In the genomic region with DNA sequence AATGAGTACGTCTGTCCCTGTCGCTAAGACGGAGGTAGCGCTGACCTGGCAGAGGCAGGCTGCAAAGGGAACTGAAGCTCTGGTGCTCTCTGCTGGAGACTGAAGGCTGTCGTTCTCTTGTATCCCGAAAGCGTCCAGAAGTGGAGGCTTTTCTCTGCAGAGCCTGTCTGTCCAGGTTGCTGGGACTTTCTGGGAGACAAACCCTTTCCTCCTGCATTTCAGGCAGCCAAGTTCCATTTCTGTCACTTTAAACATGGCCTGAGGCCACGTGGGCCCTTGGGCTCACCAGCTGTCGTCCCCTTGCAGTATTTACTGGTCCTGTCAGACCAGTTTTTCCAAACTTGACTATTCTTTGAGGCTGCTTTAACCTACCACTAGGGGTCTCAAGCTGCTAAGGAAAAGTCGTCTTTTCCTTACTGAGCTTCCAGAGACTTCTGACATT, we compare ENCODE assay signal across 8 mouse cellular contexts.
DNase-seq lines count a peak whose midpoint lies in the region; ATAC-seq and TF ChIP-seq lines count a peak whose summit lies in the region.

No protein-coding gene starts in this region.

- TF ChIP-seq CTCF in liver, postnatal 0 days (IDR thresholded peaks at IDR 0.05; ENCODE audit: low read depth): 0 out of 2 replicates have a peak, but pooled peaks have one; percentile 5

- H3K36me3 ChIP-seq in liver, postnatal 0 days (replicated peaks; ENCODE audit: insufficient read depth, low read length): no peaks in the 10 kb centered on the region
- H3K36me3 ChIP-seq in liver, embryonic 12.5 days: peaks cover 34% of the 10 kb centered on the region
- H3K36me3 ChIP-seq in embryonic facial prominence, embryonic 15.5 days: no peaks in the 10 kb centered on the region

- WGBS in liver, postnatal 0 days (ENCODE audit: insufficient replicate concordance): 56% methylated on average over 10 of the region's 10 CpGs
- 61% methylated on average over 10 of the region's 10 CpGs for WGBS in liver, embryonic 12.5 days (ENCODE audit: insufficient replicate concordance)
- WGBS in embryonic facial prominence, embryonic 15.5 days: 39% methylated on average over 10 of the region's 10 CpGs

- ATAC-seq in liver, postnatal 0 days: no peak
- ATAC-seq in liver, embryonic 12.5 days: no peak
- ATAC-seq in embryonic facial prominence, embryonic 15.5 days (ENCODE audit: insufficient number of reproducible peaks, low FRiP score, low TSS enrichment, low read depth): no peak

- no peak overlapping the region for H3K4me3 ChIP-seq in liver, postnatal 0 days (ENCODE audit: low read depth, low read length)
- no peak overlapping the region for H3K4me3 ChIP-seq in liver, embryonic 12.5 days
- no peak overlapping the region for H3K4me3 ChIP-seq in embryonic facial prominence, embryonic 15.5 days (replicated peaks)

- no peaks in the 10 kb centered on the region for H3K27me3 ChIP-seq in liver, postnatal 0 days (ENCODE audit: insufficient read depth, low read length)
- H3K27me3 ChIP-seq in liver, embryonic 12.5 days (replicated peaks): no peaks in the 10 kb centered on the region
- H3K27me3 ChIP-seq in embryonic facial prominence, embryonic 15.5 days: no peaks in the 10 kb centered on the region

- no peaks in the 10 kb centered on the region for H3K9me3 ChIP-seq in liver, postnatal 0 days (ENCODE audit: low read length)
- no peaks in the 10 kb centered on the region for H3K9me3 ChIP-seq in liver, embryonic 12.5 days (replicated peaks)
- no peaks in the 10 kb centered on the region for H3K9me3 ChIP-seq in embryonic facial prominence, embryonic 15.5 days (replicated peaks)

- H3K4me1 ChIP-seq in liver, postnatal 0 days (ENCODE audit: insufficient read depth): no peaks in the 10 kb centered on the region
- H3K4me1 ChIP-seq in liver, embryonic 12.5 days: peaks cover 3% of the 10 kb centered on the region; the same call in 1 of the 2 replicates
- H3K4me1 ChIP-seq in embryonic facial prominence, embryonic 15.5 days: peaks cover 6% of the 10 kb centered on the region

- peak; percentile 25 for DNase-seq in adrenal gland, postnatal 10 days
- no peak for DNase-seq in adrenal gland, adult 18-20 months (ENCODE audit: low spot score in 2 of 2)
- no peak for DNase-seq in liver, postnatal 0 days
- DNase-seq in layer of hippocampus, postnatal 14 days (ENCODE audit: low spot score in 2 of 2): peak; percentile 36 to 37
- no peak for DNase-seq in MN1 (ENCODE audit: low spot score)
- no peak for DNase-seq in ovary, postnatal 14 days (ENCODE audit: low spot score)

- H3K4me2 ChIP-seq in liver, postnatal 0 days (ENCODE audit: low read depth, low read length): no peak overlapping the region
- no peak overlapping the region for H3K4me2 ChIP-seq in liver, embryonic 12.5 days
- H3K4me2 ChIP-seq in embryonic facial prominence, embryonic 15.5 days (replicated peaks): no peak overlapping the region

- no peak for TF ChIP-seq EP300 in liver, postnatal 0 days (IDR thresholded peaks at IDR 0.05; ENCODE audit: low read depth)

- H3K27ac ChIP-seq in liver, postnatal 0 days (ENCODE audit: low read depth): no peak overlapping the region
- H3K27ac ChIP-seq in liver, embryonic 12.5 days: no peak overlapping the region
- H3K27ac ChIP-seq in embryonic facial prominence, embryonic 15.5 days (replicated peaks): peak overlapping the region; percentile 48; the same call in 1 of the 2 replicates

- no peak overlapping the region for H3K9ac ChIP-seq in liver, postnatal 0 days (replicated peaks)
- H3K9ac ChIP-seq in liver, embryonic 12.5 days: no peak overlapping the region
- no peak overlapping the region for H3K9ac ChIP-seq in embryonic facial prominence, embryonic 15.5 days

Comparison
In these comparisons a context has a peak if more than half of its experiments do, and no peak if none do; other contexts are left out.
1. DNase-seq: peak in adrenal gland, postnatal 10 days (single experiment) and layer of hippocampus, postnatal 14 days (2 of 2); none in adrenal gland, adult 18-20 months (0 of 2), liver, postnatal 0 days (single experiment), MN1 (single experiment) and ovary, postnatal 14 days (single experiment).